Mouse (Mus musculus) CH12.LX (cell line): ENCODE measurements at regions not wholly inside any gene's neighbourhood (a gene's known extent, or its start where the extent isn't known, plus 50 kb on each side); places are given as distances from the start of the nearest gene placed in this dataset.

Experiments
- CHD1 ChIP-seq: IDR thresholded peaks from 2 replicates; pipeline ENCODE4 v1.6.1; 2012; ENCODE audit warnings: low read depth, low read length, improper control_type of control experiment, inconsistent platforms
- CTCF ChIP-seq, 2 experiments: IDR thresholded peaks in 1 of 2; conservative IDR thresholded peaks in 1 of 2; 2 replicates each; pipeline ENCODE4 v1.5.1; 2011 to 2012; ENCODE audit warnings: low read depth in 2 of 2, low read length in 2 of 2, improper control_type of control experiment in 1 of 2, inconsistent platforms in 1 of 2, mild to moderate bottlenecking in 1 of 2, moderate library complexity in 1 of 2
- ELF1 ChIP-seq: IDR thresholded peaks from 2 replicates; pipeline ENCODE4 v1.6.1; 2014; ENCODE audit warnings: low read depth, mild to moderate bottlenecking, inconsistent platforms, low read length, improper control_type of control experiment
- HCFC1 ChIP-seq: IDR thresholded peaks from 2 replicates; pipeline ENCODE4 v1.6.1; 2012; ENCODE audit warnings: low read depth, mild to moderate bottlenecking, inconsistent platforms, low read length, improper control_type of control experiment
- POLR2A ChIP-seq: IDR thresholded peaks from 2 replicates; pipeline ENCODE4 v1.6.1; 2011; ENCODE audit warnings: low read depth, mild to moderate bottlenecking, improper control_type of control experiment, low read length
- USF1 ChIP-seq: IDR thresholded peaks from 2 replicates; pipeline ENCODE4 v1.6.1; 2014; ENCODE audit warnings: low read depth, mild to moderate bottlenecking, inconsistent platforms, low read length, improper control_type of control experiment
- ZNF384 ChIP-seq: IDR thresholded peaks from 2 replicates; pipeline ENCODE4 v1.6.1; 2012; ENCODE audit warnings: low read depth, low read length, improper control_type of control experiment, inconsistent platforms

GRCm38 (mm10) chr14:76717081-76717480 lies 160.4 kb upstream of the Serp2 start:
- TF ChIP-seq ZNF384 (no peak), CTCF (conservative IDR thresholded peaks at IDR 0.05 in 1 of 2, IDR thresholded peaks at IDR 0.05 in 1 of 2; ENCODE audit: low read depth in 2 of 2, low read length in 2 of 2) (no peak), POLR2A (no peak), USF1 (no peak), CHD1 (no peak), ELF1 (no peak), HCFC1 (no peak)
